Mouse (Mus musculus) midbrain, embryonic 15.5 days (tissue): ENCODE data around the gene Pcsk4. TPM values are rescaled to one million over a fixed set of nuclear protein-coding genes. Genes with fewer than 3 reads are reported as not detected.

Experiments
- ATAC-seq: fragments of 200-750 bp; cut with Nextera tagmentation; replicated peaks from 2 replicates; pipeline ENCODE4 v1.8.0; 2017; ENCODE audit warnings: moderate TSS enrichment
- H3K27ac ChIP-seq: fragments of 300-500 bp; sonication (generic); 2 replicates; pipeline ENCODE4 v1.5.1; 2015; ENCODE audit warnings: mild to moderate bottlenecking, inconsistent platforms
- H3K27me3 ChIP-seq: fragments of 300-500 bp; sonication (generic); replicated peaks from 2 replicates; pipeline ENCODE4 v1.6.1; 2015; ENCODE audit warnings: inconsistent platforms
- H3K36me3 ChIP-seq: fragments of 300-500 bp; sonication (generic); replicated peaks from 2 replicates; pipeline ENCODE4 v1.6.1; 2015; ENCODE audit warnings: inconsistent platforms
- H3K4me1 ChIP-seq: fragments of 300-500 bp; sonication (generic); 2 replicates; pipeline ENCODE4 v1.6.1; 2015; ENCODE audit warnings: inconsistent platforms
- H3K4me2 ChIP-seq: fragments of 300-500 bp; sonication (generic); 2 replicates; pipeline ENCODE4 v1.6.1; 2015; ENCODE audit warnings: inconsistent platforms, mild to moderate bottlenecking, moderate library complexity
- H3K4me3 ChIP-seq: fragments of 300-500 bp; sonication (generic); 2 replicates; pipeline ENCODE4 v1.5.1; 2015; ENCODE audit warnings: mild to moderate bottlenecking, inconsistent platforms
- H3K9ac ChIP-seq: fragments of 300-500 bp; sonication (generic); 2 replicates; pipeline ENCODE4 v1.6.1; 2015; ENCODE audit warnings: mild to moderate bottlenecking, inconsistent platforms
- H3K9me3 ChIP-seq: fragments of 300-500 bp; sonication (generic); 2 replicates; pipeline ENCODE4 v1.6.1; 2016; ENCODE audit warnings: inconsistent platforms
- WGBS: fragments of 180-500 bp; shearing (Covaris S2); methylation state at CpG from one replicate; pipeline ENCODE4 v1.1.7; 2015; ENCODE audit warnings: mixed read lengths; 5-methylcytosine and 5-hydroxymethylcytosine counted together
- polyA plus RNA-seq: library from polyadenylated mRNA; unstranded; fragments of >200 nt; fragmentation: Nextera tagmentation; extraction: Ambion mirVana; gene quantifications from 2 replicates; pipeline ENCODE4 v1.2.1, GENCODE M21; 2015

Gene Pcsk4
- polyA plus RNA-seq, 1 experiment from 2014 or later = 4.4 TPM

DNA sequence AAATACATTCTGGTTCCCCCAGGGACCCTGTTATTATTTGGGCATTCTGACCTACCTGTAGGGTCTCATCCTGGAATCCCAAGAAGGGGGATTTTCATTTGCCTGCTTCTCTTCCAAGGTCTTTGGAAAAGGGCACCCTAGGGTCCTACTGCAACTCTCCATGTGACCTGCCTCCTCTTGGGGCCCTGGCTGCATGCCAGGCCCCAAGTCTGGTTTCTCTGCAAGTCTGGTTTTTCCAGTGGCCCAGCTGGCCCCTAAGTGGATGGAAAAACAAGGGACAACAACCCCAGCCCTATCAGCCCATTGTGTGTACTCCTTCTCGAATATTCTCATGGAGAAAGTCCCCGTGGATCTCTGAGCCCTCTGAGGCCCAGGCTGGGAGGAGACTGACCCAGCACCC lies 1.6 kb upstream of the Pcsk4 start:
- Histone ChIP-seq H3K4me3 (no peak overlapping the region), H3K4me1 (peaks cover 13% of the 10 kb centered on the region), H3K27ac (no peak overlapping the region), H3K4me2 (peak overlapping the region; percentile 83), H3K9me3 (no peaks in the 10 kb centered on the region), H3K27me3 (peaks cover 6% of the 10 kb centered on the region; the same call in 1 of the 2 replicates), H3K36me3 (no peaks in the 10 kb centered on the region), H3K9ac (no peak overlapping the region)
- WGBS = 90% methylated on average over 2 of the region's 2 CpGs
- no peak for ATAC-seq

DNA sequence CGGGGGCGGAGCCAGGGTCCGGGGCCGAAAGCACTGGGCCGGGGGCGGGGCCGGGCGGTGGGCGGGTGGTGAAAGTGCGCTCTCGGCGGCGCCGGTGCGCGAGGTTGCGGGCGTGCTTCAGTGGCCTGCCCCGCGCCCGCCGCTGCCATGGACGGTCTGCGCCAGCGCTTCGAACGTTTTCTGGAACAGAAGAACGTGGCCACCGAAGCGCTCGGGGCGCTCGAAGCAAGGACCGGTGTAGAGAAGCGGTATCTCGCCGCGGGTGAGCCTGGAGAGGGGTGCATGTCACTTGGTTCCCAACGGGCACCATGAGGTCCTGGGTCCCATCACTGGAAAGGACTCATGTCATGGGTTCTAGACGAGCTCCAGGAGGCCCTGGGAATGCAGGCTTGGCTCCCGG lies 786 bp upstream of the Pcsk4 start:
- Histone ChIP-seq H3K9me3 (no peaks in the 10 kb centered on the region), H3K9ac (peak overlapping the region; percentile 36), H3K4me3 (peak overlapping the region; percentile 48), H3K27me3 (peaks cover 6% of the 10 kb centered on the region; the same call in 1 of the 2 replicates), H3K27ac (no peak overlapping the region), H3K4me1 (peaks cover 13% of the 10 kb centered on the region), H3K36me3 (no peaks in the 10 kb centered on the region), H3K4me2 (peak overlapping the region; percentile 83)
- ATAC-seq = no peak; the same call in 1 of the 2 replicates
- WGBS = under 1% methylated on average over 39 of the region's 41 CpGs

DNA sequence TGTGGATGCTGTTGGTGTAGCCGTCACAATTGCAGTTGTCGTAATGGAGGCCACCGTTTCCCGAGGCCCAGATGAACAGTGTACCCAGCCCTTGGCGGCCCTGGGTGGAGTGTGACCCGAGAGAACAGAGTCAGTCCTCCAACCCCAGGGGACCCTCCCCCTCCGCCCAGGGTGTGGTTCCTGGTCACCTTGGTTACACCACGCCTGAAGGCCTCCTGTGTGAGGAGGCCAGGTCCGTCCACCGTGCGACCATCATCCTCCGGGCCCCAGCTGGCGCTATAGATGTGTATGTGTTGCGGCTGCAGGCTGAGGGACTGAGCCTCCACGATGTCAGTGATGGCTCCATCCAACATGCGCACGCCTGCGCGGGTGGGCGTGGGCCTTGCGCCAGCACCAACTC lies 4.3 kb downstream of the Pcsk4 start:
- Histone ChIP-seq H3K27me3 (0 out of 2 replicates have a peak, but pooled peaks cover 2% of the 10 kb centered on the region), H3K4me2 (no peak overlapping the region), H3K4me1 (peaks cover 24% of the 10 kb centered on the region), H3K9ac (no peak overlapping the region), H3K27ac (no peak overlapping the region), H3K4me3 (no peak overlapping the region), H3K9me3 (no peaks in the 10 kb centered on the region), H3K36me3 (no peaks in the 10 kb centered on the region)
- WGBS = 89% methylated on average over 21 of the region's 21 CpGs
- no peak for ATAC-seq

DNA sequence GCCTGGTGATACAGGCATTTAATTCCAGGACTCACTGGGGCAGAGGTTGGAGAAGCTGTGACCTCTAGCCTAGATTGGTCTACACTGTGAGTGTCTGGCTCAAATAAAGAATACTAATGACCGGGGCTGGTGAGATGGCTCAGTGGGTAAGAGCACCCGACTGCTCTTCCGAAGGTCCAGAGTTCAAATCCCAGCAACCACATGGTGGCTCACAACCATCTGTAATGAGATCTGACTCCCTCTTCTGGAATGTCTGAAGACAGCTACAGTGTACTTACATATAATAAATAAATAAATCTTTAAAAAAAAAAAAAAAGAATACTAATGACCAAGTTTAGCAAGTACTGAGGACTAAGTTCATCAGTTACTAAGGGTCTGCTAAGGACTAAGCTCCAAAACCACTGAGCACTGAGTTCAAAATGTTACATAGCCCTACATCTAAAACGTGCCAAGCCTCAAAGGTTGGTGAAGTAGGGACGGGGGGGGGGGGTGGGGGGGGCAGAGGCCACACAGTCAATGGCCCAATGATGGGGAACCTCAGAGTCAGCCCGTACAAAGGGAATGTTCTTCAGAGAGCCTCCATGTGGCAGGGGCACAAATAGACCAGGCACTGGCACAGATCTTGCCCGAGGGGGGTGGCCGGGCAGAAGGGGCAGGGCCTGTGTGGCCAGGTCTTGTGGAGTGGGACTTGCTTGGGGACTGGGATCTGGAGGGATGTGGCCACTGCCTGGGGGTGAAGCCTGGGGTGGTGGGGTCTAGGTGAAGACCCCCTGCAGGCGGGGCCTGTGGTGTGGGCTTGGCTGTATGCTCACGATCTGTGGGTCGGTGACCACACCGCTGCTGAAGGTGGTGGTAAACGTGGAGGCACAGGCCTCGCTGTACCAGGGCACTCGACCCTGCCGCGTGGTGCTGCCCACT lies 4.9 kb downstream of the Pcsk4 start:
- Histone ChIP-seq H3K4me3 (peak overlapping the region; percentile 48; the same call in 1 of the 2 replicates), H3K36me3 (no peaks in the 10 kb centered on the region), H3K27me3 (0 out of 2 replicates have a peak, but pooled peaks cover 2% of the 10 kb centered on the region), H3K9me3 (no peaks in the 10 kb centered on the region), H3K27ac (no peak overlapping the region), H3K4me2 (peak overlapping the region; percentile 89; the same call in 1 of the 2 replicates), H3K4me1 (peaks cover 29% of the 10 kb centered on the region), H3K9ac (no peak overlapping the region)
- ATAC-seq = no peak
- 74% methylated on average over 17 of the region's 17 CpGs for WGBS

DNA sequence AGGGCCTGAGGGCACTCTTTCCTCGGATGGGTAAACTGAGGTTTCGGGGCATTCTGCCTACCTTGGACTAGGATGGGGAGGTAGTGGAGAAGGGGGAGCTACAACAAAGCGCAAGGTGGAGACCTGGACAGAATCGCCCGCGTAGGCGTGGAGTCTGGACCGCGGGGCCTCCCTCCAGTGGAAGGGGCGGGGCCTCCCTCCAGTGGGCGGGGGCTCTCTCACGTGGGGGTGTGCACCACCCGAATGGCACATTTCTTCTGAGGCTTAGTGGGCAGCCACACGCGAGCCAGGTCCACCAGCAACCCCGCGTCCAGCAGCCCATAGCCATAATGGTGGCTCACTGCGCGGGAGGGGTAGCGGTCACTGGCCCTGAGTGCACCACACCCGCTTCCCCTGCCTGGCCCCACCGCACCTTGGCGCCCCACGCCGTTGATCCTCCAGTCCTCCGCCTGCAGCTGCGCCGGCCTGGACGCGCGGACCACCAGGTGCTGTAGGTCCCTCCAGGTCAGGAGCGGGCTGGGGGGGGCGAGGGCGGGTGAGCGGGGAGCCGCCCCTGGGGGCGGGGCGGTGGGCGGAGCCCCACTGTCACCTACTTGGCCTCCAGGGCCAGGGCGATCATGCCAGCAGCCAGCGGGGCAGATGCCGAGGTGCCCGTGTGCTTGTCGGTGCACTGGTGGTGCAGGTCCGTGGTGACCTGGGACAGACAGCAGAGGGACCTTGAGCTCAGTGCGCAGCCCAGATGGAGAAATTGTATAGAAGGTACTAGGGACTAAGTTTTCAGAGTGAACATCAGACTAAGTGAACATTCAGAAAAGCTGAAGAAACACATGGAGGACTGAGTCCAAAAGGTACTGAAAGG lies 5.8 kb downstream of the Pcsk4 start:
- 1% methylated on average over 46 of the region's 46 CpGs for WGBS
- H3K9ac ChIP-seq = peak overlapping the region; percentile 52
- no peak overlapping the region for H3K27ac ChIP-seq

DNA sequence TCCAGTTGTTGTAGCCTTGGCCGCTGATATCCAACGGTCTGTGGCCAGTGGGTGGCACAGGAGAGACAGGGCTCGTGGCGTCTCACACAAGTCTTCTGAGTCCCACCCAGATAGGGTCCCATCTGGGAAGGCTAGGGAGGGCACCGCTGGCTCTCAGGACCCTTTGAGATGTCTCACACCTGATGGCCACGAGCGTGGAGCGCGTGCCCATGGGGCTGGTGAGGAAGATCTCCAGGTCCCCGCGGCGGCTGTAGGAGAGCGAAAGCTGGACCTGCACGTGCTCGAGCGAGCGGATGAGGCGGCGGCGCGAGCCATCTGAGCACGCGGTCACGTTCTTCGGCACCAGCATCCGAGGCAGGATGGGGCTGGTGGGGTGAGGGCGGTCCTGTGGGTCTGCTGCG lies 6.5 kb downstream of the Pcsk4 start:
- Histone ChIP-seq H3K27me3 (0 out of 2 replicates have a peak, but pooled peaks cover 2% of the 10 kb centered on the region), H3K27ac (no peak overlapping the region), H3K4me3 (peak overlapping the region; percentile 48), H3K4me2 (peak overlapping the region; percentile 89), H3K9ac (peak overlapping the region; percentile 52; the same call in 1 of the 2 replicates), H3K4me1 (peaks cover 31% of the 10 kb centered on the region), H3K36me3 (peaks cover 8% of the 10 kb centered on the region; the same call in 1 of the 2 replicates), H3K9me3 (no peaks in the 10 kb centered on the region)
- ATAC-seq = peak; percentile 1; the same call in 1 of the 2 replicates
- 2% methylated on average over 28 of the region's 28 CpGs for WGBS

More for the DNA sequence above, 5.8 kb downstream of the Pcsk4 start:
- Histone ChIP-seq H3K27me3 (0 out of 2 replicates have a peak, but pooled peaks cover 2% of the 10 kb centered on the region), H3K9me3 (no peaks in the 10 kb centered on the region), H3K4me2 (peak overlapping the region; percentile 89), H3K4me1 (peaks cover 31% of the 10 kb centered on the region), H3K4me3 (peak overlapping the region; percentile 48), H3K36me3 (peaks cover 4% of the 10 kb centered on the region; the same call in 1 of the 2 replicates)
- peak; percentile 8; the same call in 1 of the 2 replicates for ATAC-seq

DNA sequence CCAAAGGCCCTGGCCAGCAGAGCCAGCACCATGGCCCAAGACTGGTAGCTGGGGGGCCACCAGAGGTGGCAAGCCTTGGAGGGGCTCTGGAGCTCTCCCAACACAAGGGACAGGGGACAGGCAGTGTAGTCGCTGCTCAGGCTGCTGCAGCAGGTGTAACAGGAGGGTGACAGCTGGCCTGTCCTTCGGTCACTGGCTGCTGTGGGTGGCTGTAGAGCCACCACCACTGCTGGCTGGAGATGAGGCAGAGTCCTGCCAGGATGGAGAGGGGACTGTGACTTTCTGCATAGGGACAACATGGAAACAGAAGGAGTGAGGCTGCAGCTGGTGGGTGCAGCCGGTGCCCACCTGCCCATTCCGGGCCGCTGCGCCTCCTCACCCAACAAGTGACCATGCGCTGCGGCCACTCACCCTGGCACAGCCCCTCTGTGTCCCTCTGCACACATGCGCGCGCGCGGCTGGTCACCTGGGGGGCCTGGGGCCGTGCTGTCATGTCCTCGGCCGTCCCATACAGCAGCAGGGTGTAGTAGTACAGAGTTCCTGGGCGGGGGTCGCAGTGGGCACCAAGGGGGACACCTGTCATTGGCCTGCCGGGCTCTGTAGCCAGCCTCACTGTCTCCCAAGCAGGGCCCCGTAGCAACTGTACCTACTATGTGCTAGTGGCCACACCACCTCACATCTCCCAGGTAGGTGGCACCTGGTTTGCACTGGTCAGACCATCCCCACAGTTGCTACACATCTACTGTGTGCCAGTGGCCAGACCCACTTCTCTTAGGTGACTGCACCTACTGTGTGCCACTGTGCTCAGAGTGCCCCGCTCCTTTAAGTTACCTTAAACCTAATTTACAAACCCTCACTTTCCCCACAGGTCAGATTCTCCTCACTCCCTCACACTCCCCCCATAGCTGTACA lies 7.4 kb downstream of the Pcsk4 start:
- WGBS = 91% methylated on average over 21 of the region's 21 CpGs
- no peaks in the 10 kb centered on the region for H3K9me3 ChIP-seq
- no peak overlapping the region for H3K27ac ChIP-seq
- ATAC-seq = no peak
- no peak overlapping the region for H3K9ac ChIP-seq
- no peak overlapping the region for H3K4me2 ChIP-seq
- H3K4me1 ChIP-seq = peaks cover 39% of the 10 kb centered on the region
- no peak overlapping the region for H3K4me3 ChIP-seq
- peaks cover 16% of the 10 kb centered on the region for H3K36me3 ChIP-seq
- 0 out of 2 replicates have a peak, but pooled peaks cover 2% of the 10 kb centered on the region for H3K27me3 ChIP-seq

DNA sequence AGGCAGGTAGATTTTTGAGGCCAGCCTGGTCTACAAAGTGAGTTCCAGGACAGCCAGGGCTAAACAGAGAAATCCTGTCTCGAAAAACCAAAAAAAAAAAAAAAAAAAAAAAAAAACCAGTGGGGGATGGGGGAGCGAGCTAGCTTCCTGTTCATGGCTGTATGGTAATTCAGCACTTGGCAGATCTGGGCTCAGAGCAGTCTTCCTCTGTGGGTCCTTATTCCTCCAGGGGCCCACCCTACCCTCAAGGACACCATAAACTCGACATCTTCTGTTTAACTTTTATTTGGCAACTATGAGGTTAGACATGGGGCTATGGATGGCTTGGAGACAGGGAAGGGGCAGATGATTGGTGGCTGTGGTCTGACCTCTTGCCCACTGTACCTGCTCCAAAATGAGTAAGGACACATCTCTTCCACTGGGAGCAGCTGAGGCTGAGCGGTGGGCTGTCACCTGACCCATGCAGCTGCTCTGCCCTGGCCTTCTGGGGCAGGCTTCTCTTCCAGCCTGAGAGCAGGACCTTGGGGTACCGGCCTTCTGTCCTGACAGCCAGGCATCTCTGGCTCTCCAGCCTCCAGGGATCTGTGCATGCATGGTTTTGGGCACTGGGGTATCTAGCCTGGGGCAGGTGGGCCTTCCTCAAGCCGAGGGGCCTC lies 8.2 kb downstream of the Pcsk4 start:
- H3K27ac ChIP-seq = no peak overlapping the region
- no peak overlapping the region for H3K4me2 ChIP-seq
- 76% methylated on average over 6 of the region's 6 CpGs for WGBS
- peaks cover 23% of the 10 kb centered on the region for H3K36me3 ChIP-seq
- H3K4me1 ChIP-seq = peaks cover 45% of the 10 kb centered on the region
- no peak overlapping the region for H3K9ac ChIP-seq
- H3K4me3 ChIP-seq = no peak overlapping the region
- ATAC-seq = no peak
- H3K9me3 ChIP-seq = no peaks in the 10 kb centered on the region
- no peaks in the 10 kb centered on the region for H3K27me3 ChIP-seq

DNA sequence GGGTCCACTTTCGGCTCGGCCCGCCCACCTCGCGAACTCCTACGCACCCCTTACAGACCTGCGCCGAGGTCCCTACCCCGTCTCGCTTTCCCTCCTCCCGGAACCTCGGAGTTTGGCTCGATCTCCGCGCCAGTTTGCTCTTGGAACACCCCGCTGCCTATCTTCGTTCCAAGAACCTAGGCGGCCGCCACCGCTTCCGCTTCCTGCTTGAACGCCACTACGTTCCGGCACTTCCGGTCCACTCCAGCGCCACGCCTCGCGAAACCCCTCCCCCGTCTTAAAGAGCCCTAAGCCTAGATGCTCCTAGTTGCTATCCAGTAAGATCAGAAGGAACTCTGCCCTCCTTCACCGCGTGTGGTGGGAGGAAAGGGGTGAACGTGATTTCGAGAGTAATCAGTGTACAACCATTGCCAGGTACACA lies 8.9 kb downstream of the Pcsk4 start, which contains the start of gene 2310011J03Rik:
TSS of gene 2310011J03Rik (minus strand) at position 198 of the 421 bp plus-strand sequence.
- H3K9ac ChIP-seq = peak within 1 kb of the TSS; percentile 47
- H3K4me1 ChIP-seq = peaks cover 53% of the 10 kb centered on the region
- WGBS = under 1% methylated on average over 34 of the region's 34 CpGs
- peak within 1 kb of the TSS; percentile 91 for H3K4me2 ChIP-seq
- H3K27ac ChIP-seq = peak within 1 kb of the TSS; percentile 59
- no peaks in the 10 kb centered on the region for H3K27me3 ChIP-seq
- peak within 1 kb of the TSS; percentile 57 for H3K4me3 ChIP-seq
- no peaks in the 10 kb centered on the region for H3K9me3 ChIP-seq
- peaks cover 31% of the 10 kb centered on the region for H3K36me3 ChIP-seq
- peak; percentile 62 for ATAC-seq

DNA sequence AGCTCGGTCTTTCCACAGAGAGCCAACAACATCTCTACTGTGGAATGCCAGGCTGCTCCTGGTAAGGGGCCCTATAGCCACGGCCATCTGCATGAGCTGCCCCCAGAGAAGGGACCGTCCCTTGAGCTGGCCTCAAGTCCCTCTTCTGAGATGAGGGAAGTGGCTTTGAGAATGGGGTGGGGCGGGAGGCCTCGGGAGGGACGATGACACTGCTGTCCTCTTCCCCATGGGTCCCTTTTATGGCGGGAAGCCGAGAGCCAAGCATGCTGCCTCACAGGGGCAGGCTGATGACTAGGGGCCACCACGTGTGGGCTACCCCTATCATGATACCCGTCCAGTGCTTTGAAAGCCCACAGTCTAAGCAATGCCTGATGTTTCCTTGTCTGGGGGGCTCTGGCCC lies 12.3 kb downstream of the Pcsk4 start:
- Histone ChIP-seq H3K27ac (no peak overlapping the region), H3K4me3 (no peak overlapping the region), H3K27me3 (no peaks in the 10 kb centered on the region), H3K9me3 (no peaks in the 10 kb centered on the region), H3K36me3 (peaks cover 63% of the 10 kb centered on the region), H3K4me2 (no peak overlapping the region), H3K4me1 (peaks cover 44% of the 10 kb centered on the region), H3K9ac (no peak overlapping the region)
- WGBS = 55% methylated on average over 10 of the region's 10 CpGs
- ATAC-seq = no peak
